Mouse (Mus musculus) kidney, postnatal 14 days (tissue): ENCODE results near the gene Gpc2.

ENCODE experiments used
- DNase-seq: peaks from one replicate; pipeline ENCODE4 v3.0.0; 2022; ENCODE audit warnings: mixed read lengths

The Gpc2 gene

DNA sequence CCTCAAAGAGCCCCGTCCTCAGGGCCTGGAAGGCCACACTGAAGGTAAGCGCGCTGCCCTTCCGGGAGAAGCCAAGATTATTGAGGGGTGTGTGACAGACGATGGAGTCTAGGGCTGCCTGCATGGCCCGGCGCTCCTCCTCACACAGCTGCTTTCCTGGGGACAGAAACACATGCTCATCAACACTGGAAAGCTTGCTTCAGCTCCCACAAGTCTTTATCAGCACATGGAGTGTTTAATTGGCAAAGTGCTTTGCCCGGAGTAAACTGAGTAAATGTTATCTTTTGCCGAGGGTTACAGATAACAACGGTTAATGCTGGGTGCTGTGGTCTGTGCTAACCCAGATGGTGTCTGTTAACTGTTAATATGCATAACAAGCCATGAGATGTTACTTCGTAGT lies 19.0 kb downstream of the Gpc2 start:
- DNase-seq = no peak

DNA sequence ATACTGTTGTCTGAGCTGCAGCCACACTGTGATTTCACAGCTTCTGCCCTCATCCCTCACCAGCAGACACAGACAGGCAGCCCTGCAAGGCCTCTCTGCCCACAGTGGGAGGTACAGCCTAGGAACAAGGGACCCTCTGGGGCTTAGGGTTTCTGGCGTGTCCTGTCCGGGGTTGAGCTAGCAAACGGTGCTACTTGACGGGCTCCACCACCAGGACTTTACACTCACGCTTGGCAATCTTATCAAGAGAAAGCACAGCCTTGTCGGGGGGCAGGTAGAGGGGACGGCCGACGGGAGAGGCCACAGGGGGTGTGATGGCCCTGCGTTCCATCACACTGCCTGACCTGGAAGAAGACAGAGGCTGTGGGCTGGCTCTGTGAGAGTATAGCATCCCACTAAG lies 19.8 kb downstream of the Gpc2 start:
- no peak for DNase-seq

DNA sequence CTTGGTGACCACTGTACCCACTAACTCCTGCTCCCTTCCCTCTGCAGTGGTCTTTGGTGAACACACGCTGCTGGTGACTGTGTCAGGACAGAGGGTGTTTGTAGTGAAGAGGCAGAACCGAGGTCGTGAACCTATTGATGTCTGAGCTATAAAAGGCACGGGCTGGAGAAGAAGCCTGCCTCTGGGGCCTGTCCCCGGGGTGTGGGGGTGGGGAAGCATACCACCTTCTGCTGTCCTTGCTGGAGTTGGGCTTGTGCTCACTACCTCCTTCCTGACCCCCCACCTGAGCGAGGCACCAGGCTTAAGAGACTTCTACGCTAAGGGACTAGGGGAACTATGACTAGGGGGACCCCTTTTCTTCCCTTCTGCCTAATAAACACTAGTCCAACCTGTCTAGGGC lies 20.8 kb downstream of the Gpc2 start:
- DNase-seq = no peak

DNA sequence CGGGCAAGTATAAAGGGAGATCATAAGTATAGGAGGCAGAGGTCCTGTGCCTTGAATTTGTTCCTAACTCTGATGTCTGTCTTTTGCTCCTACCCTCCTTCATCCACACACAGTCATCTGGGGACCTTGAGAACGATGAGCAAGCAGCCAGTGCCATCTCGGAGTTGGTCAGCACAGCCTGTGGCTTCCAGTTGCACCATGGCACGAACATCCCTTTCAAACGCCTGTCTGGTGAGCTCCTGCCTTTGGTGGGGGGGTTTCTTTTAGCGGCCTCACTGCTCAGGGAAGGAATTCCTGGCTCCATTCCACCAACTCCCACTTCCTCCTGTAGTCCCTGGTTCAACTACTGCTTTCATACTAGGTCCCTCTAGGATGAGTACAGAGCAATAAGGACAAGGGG lies 21.3 kb downstream of the Gpc2 start:
- no peak for DNase-seq

DNA sequence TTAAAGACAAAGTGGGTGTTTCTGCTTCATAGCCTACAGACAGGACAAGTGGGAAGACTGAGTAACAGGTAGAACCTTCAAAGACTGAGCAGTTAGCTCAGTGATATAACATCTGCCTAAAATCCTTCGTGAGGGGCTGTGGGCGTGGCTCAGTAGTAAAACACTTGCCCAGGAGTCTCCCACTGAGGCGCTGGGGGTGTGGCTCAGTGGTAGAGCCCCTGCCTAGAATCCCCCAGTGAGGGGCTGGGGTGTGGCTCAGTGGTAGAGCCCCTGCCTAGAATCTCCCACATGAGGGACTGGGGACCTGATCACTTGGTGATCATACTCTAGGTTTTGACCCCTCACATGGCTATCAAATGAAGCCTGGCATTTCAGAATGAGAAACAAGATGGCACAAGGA lies 21.7 kb downstream of the Gpc2 start:
- DNase-seq = no peak

DNA sequence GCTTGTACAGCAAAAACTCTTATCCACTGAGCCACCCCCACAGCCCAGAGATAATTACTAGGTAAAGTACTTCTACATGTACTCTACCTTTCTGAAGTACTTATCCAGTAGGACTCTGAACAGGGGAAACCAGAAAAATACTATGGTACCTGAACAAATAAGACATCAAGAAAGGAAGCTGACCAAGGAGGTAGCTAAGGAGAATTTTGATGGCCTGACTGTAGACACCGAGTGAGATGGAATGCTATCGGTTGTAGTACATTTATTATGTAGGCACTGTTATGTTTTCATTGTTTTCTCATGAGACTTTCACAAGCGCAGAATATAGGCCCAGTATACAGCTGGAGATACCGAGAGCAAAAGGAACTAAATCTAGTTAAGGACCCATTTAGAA lies 22.2 kb downstream of the Gpc2 start:
- DNase-seq = no peak

DNA sequence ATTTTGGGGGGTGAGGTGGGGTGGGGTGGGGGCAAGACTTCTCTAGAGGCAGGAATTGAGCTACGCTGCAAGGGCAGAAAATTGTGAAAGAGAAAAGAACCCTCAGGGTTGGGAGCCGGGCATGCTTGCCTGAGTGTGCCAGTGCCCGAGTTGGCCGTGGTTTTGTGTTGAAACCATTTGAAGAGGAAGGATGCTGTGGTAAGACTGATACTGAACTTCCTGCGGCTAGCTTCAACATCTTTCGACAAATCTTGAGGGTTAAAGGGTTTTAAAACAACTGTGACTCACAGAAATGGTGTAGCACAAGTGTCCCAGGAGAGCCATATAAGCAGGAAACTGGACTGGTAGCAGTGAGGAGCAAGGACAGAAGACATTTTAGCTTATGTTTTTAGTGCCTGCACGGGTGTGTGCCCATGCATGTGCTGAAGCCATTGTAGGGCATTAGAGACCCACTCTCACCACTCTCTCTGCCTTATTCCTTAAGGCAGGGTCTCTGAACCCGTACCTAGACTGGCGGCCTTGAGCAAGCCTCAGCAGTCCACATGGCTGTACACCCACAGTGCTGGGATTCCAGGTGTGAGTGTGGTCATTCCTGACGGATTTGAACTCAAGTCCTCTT lies 22.7 kb downstream of the Gpc2 start:
- DNase-seq = no peak

DNA sequence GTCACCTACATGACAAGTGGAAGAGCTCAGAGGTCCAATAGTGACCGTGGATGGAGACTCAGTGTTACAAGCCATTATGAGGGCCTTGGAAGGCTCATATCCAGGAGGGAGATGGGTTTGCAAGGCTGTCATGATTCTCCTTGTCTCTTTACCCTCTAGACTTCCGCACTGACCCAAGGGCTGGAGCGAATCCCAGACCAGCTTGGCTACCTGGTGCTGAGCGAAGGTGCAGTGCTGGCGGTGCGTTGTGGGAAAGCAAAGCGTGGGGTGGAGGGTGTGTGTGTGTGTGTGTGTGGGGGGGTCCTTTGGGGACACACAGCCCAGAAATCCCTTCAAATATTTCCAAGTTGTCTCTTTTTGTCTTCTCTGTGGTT lies 23.7 kb downstream of the Gpc2 start:
- DNase-seq = no peak

DNA sequence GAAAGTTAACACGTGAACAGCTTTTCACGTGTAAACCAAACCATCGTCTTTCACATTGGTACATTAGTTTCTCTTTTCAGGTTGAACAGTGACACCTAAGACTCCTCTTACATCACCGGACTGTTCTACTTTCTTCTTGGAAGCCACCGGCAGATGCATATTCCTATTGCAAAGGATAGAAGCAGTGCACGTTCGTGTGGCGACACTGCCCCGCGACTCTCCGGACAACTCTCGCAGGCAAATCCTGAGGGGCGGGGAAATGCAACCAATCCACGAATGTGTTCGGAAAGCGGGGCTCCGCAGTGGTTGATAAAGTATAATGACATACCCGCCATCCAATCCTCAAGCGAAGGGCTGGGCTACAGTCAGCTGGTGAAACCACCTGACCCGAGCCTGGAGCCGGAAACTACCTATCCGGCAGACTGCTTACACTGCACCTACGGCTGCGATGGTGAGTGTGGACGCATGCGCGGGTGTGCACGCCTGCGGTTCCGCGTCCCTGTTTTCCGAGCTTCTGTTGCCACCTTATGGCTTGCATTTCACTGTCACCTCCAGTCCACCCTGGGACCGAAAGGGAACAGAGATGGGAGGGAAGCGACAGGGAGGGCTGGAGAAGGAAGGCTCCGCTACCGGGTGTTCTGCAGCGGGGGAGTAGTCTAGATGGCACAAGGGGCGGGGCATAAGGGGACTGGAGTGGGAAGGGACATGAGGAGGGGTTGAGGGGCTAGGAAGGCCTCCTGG lies 24.3 kb downstream of the Gpc2 start, which contains the start of gene Lamtor4:
Gene Lamtor4 (plus strand): TSS at position 130 of the 741 bp plus-strand sequence.
- DNase-seq = peak; percentile 97

DNA sequence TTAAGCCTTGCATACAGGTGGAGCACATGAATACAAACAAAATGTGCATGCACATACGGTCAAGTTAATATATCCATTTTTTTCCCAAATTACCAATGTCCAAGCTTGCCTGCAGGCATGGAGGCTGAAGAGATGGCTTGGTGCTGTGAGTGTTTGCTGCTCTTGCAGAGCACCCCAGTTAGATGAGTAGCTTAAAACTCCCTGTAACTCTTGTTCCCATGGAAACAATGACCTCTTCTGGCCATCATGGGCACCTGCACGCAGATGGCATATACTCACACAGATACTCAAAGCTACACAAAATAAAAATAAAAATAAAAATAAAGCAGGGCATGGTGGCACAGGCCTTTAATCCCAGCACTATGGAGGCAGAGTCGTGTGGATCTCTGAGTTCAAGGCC lies 26.7 kb downstream of the Gpc2 start:
- DNase-seq = no peak

DNA sequence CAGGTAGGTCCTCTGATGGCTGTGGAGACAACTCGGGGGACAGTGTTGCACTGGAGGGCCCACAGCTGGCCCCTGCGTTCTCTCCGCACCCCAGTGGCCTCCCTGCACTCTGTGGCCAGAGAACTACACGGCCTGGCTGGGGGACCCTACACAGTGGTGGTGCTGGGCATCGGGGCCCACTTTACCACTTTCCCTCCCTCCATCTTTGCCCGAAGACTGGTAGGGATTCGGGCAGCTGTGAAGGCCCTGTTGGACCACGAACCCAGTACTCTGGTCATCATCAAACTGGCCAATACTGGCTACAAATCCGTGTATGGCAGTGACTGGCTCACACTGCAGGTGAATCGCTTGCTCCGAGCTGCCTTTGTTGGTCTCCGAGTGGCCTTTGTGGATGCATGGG lies 28.7 kb downstream of the Gpc2 start:
- no peak for DNase-seq

DNA sequence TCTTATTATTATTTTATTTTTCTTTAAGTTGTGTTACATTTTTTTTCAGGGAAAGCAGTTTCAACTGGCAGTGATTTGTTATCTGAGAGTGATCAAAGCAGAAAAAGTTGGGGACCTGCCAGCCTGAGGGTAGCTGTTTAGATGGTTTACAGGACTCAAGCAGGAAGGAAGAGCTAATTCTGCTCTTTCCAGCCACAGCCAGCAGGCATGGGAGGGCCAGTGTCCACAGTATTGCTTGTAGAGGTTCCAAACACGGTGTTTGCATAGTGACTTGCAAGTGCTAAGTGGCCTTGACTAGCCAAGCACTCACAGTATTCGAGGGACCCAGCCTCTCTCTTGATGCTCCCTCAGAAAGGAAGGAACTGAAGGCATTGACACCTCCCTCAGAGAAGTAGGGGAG lies 38.3 kb downstream of the Gpc2 start:
- no peak for DNase-seq

DNA sequence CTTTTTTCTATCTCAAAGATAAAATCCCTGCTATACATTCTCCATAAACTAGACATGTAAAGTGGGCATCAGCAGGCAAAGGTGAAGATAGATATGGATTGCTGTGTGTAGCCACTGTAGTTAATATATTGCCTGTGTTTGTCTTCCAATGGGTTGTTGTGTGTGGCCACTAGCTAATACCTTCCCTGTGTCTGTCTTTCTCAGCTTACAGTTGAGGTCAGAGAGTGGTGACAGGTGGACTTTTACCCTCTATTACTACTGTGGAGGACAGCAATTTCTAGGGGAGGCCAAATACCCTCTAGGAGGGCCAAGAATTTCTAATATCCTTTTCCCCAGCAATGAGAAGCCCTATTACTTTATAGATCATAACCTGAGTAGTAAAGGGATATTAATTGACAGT lies 45.6 kb downstream of the Gpc2 start:
- no peak for DNase-seq

DNA sequence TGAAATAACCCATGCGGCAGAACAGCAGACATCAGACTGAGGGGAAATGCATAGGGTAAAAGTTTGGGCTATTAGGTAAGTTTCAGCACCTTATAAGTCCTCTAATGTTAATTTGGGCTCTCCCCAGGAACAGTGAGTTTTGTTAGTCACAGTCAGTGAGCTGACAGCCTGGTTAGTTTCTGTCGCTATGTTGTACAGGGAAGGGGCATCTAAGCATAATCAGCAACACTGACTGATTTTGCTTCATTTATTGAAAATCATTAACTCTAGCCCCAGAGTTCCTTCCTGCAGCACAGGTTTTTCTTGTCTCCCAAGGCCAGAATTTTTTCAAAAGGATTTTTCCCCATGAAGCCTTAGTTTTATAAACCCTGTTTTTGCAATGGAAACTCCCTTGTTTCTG lies 46.0 kb downstream of the Gpc2 start:
- DNase-seq = peak; percentile 32

DNA sequence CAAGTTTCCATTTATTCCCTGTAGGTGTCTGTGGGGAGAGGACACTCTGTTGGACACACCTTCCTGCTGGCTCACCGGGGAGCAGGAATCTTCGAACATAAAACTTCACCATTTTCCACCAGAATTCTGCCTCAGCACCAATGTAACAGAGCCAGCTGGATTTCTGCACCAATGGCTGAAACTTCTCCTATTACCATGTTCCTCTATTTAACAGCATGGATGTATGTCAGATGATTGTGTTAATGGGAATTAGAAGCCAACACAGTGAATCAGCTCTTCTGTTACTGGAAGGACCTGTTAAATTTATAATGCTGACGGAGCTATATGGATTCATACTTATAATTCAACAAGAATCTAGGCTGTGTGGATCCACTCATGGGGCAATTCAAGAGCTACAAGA lies 50.3 kb downstream of the Gpc2 start:
- DNase-seq = no peak

DNA sequence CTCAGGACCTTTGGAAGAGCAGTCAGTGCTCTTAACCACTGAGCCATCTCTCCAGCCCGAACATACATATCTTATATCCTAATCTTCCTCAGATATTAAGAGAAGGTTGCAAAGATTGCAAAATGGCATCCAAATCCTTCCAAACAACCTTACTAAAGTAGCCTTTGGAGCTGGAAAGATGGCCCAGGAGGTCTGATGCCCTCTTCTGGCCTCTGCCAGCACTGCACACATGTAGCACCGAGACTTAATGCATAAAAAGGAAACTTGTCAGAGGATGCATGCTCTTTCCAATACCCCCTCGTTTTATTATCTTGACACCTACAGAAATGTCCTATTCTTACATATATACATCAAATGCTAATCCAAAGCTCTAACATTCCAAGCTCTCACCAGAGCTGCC lies 51.8 kb downstream of the Gpc2 start:
- DNase-seq = no peak

DNA sequence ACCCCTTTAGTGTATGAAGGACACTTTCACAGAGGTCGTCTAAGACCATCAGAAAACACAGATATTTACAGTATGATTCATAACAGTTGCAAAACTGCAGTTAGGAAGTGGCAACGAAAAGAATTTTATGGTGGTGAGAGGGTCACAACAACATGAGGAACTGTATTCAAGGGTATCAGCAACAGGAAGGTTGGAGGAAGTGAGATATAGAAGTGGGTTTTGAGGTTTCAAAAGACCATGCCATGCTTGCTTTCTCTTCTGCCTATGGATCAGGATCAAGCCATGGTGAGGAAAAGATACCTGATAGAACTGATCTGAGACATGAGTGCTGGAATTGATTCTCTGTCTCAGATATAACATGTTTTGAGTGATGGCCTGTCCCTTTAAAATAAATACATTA lies 52.4 kb downstream of the Gpc2 start:
- DNase-seq = no peak

DNA sequence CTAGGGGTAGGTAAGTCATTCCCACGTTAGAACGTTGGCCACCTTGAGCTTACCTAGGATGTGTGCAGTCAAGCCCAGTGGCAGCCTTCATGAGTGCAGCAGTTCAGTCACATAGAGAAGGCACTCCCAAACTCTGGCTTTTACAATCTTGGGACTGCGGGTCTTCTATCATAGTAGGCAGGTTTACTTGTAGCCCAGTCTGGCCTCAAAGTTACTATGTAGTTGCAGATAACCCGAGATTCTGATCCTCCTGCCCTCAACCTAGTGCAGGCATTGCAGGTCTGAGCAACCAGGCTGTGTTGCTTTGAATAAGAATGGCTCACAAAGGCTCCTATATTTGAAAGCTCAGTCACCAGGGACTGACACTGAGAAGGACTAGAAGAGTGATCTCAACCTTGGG lies 53.3 kb downstream of the Gpc2 start:
- DNase-seq = no peak

DNA sequence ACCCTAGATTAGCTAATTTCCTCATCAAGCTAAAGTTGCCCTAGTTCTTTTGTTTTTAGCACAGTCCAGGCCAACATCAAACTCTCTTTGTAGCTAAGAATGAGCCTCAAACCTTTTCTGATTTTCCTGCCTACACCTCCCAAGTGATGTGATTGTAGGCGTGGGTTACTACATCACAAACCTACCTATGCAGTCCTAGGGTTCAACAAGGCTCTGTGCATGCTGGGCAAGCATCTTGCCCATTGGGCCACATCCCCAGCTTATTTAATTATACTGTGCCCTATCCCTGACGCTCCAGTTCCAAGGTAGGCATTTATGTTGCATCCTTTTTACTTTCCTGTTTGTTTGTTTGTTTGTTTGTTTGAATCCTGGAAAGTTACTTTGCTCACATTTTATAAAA lies 54.1 kb downstream of the Gpc2 start, which contains the start of gene Nxpe5:
Gene Nxpe5 (plus strand): TSS at position 199 of the 400 bp plus-strand sequence.
- DNase-seq = no peak
